ENCODE assay signal across 12 mouse cellular contexts in genomic region chr11:35248088-35248487, GRCm38 (mm10).
"Had no signal": no experiment of that assay in that cellular context is flagged by ENCODE, and none has a peak within 500 bp of the region (broad histone marks: within the 10 kb centered on the region; RNA-seq: fewer than 3 reads in every experiment).

No protein-coding gene starts in this region.

- H3K9me3 ChIP-seq: limb, embryonic 13.5 days; midbrain, embryonic 15.5 days; neural tube, embryonic 12.5 days; stomach, embryonic 15.5 days had no signal

- H3K27me3 ChIP-seq: neural tube, embryonic 12.5 days; stomach, embryonic 15.5 days had no signal

- ATAC-seq: midbrain, embryonic 15.5 days had no signal

- H3K4me1 ChIP-seq: midbrain, embryonic 15.5 days; stomach, embryonic 15.5 days had no signal

- DNase-seq: kidney, adult 18-20 months; kidney, postnatal 10 days; kidney, postnatal 4 days; lung, adult 18-20 months; right cerebral cortex, postnatal 4 days; thymus, adult 2 months; thymus, postnatal 36 days had no signal

- H3K4me2 ChIP-seq: limb, embryonic 13.5 days; midbrain, embryonic 15.5 days; neural tube, embryonic 12.5 days; stomach, embryonic 15.5 days had no signal

- H3K36me3 ChIP-seq: limb, embryonic 13.5 days; midbrain, embryonic 15.5 days; neural tube, embryonic 12.5 days; stomach, embryonic 15.5 days had no signal

- H3K27ac ChIP-seq: limb, embryonic 13.5 days; liver, embryonic 14.5 days; midbrain, embryonic 15.5 days; neural tube, embryonic 12.5 days; stomach, embryonic 15.5 days had no signal

- H3K9ac ChIP-seq: limb, embryonic 13.5 days; liver, embryonic 14.5 days; midbrain, embryonic 15.5 days; neural tube, embryonic 12.5 days; stomach, embryonic 15.5 days had no signal

- H3K4me3 ChIP-seq: limb, embryonic 13.5 days; midbrain, embryonic 15.5 days; neural tube, embryonic 12.5 days; stomach, embryonic 15.5 days had no signal
